Mouse (Mus musculus) small intestine, adult 2 months (tissue): Measurements from ENCODE around the gene Tmcc2. TPM values are rescaled to one million over a fixed set of nuclear protein-coding genes. Genes with fewer than 3 reads are reported as not detected.

ENCODE experiments used
- H3K27ac ChIP-seq: fragments of 200-500 bp; 2 replicates; pipeline ENCODE4 v1.5.1; 2012; ENCODE audit warnings: low read depth, low read length, control low read depth, inconsistent platforms; ENCODE audit not compliant: insufficient read depth
- H3K27me3 ChIP-seq: fragments of 200-500 bp; 2 replicates; pipeline ENCODE4 v1.6.1; 2012; ENCODE audit warnings: mild to moderate bottlenecking, moderate library complexity, low read length, inconsistent platforms; ENCODE audit not compliant: control insufficient read depth, insufficient read depth
- H3K36me3 ChIP-seq: fragments of 200-500 bp; 2 replicates; pipeline ENCODE4 v1.6.1; 2012; ENCODE audit warnings: mild to moderate bottlenecking, low read length, control low read depth, inconsistent platforms; ENCODE audit not compliant: control insufficient read depth, insufficient read depth
- H3K4me1 ChIP-seq: fragments of 200-500 bp; 2 replicates; pipeline ENCODE4 v1.6.1; 2012; ENCODE audit warnings: low read length, inconsistent platforms, mixed read lengths; ENCODE audit not compliant: control insufficient read depth, insufficient read depth, insufficient read length
- H3K4me3 ChIP-seq: fragments of 200-500 bp; 2 replicates; pipeline ENCODE4 v1.5.1; 2012; ENCODE audit warnings: low read depth, mild to moderate bottlenecking, control low read depth, inconsistent platforms, low read length, moderate library complexity
- CTCF ChIP-seq: fragments of 200-500 bp; IDR thresholded peaks from 2 replicates; pipeline ENCODE4 v1.5.1; 2012; ENCODE audit warnings: low read depth, mild to moderate bottlenecking, control low read depth, inconsistent platforms, low read length, moderate library complexity, mixed read lengths; ENCODE audit not compliant: insufficient replicate concordance, insufficient read length; ENCODE audit errors: extremely low read depth
- POLR2A ChIP-seq: fragments of 200-500 bp; IDR thresholded peaks from 2 replicates; pipeline ENCODE4 v1.6.1; 2012; ENCODE audit warnings: low read depth, mild to moderate bottlenecking, control low read depth, inconsistent platforms, low read length, moderate library complexity
- WGBS: fragments of 180-500 bp; shearing (Covaris S2); methylation state at CpG from one replicate; pipeline ENCODE4 v1.1.7; 2018; 5-methylcytosine and 5-hydroxymethylcytosine counted together
- polyA plus RNA-seq: library from polyadenylated mRNA; depleted of rRNA; stranded (reverse); fragments of >200 nt; gene quantifications from 2 replicates; pipeline ENCODE4 v1.2.3, GENCODE M21; 2012

The Tmcc2 gene
- polyA plus RNA-seq, 1 experiment = 3.8 TPM

DNA sequence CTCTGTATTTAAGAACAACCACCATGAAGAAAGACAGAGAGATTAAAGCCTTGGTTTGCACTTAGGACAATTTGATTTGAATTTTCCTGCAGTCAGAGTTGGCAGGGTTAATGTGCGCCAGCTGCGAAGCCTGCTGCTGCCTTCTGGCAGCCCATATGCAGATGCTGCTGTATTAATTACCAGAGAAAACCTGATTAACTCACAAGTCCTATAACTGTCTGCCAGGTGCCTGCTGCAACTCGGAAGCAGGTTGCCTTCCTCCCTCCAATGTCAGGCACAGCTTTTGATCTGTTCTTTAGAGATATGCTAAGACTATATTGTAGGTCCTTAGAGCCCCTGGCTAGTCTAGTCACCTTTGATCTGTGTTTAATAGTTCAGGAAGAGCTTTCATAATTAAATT is 39.7 kb upstream of the Tmcc2 start:
- H3K4me1 ChIP-seq = peaks cover 3% of the 10 kb centered on the region; the same call in 1 of the 2 replicates
- peaks cover 6% of the 10 kb centered on the region for H3K36me3 ChIP-seq
- no peak overlapping the region for H3K27ac ChIP-seq
- 33% methylated on average over 3 of the region's 3 CpGs for WGBS
- no peak overlapping the region for H3K4me3 ChIP-seq
- TF ChIP-seq CTCF = no peak
- TF ChIP-seq POLR2A = no peak
- no peaks in the 10 kb centered on the region for H3K27me3 ChIP-seq

DNA sequence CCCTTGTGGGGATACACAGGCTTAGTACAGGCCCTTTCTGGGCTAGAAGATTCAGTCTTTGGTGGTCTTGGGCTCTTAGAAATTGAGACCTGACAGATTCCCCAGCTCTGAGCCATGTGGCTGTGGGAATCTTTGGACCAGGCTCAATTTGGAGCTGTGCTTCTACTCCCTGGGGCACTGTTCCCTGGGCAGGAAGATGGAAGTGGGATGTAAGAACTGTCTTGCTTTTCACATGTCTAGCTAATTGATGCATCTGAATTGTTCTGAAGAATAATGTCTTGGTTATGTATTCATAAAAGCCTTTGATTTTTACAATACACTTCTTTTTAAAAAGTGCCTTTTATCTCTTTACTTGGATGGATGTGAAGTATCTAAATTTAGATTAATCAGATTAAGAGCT is 34.5 kb upstream of the Tmcc2 start:
- TF ChIP-seq POLR2A (no peak), CTCF (no peak)

DNA sequence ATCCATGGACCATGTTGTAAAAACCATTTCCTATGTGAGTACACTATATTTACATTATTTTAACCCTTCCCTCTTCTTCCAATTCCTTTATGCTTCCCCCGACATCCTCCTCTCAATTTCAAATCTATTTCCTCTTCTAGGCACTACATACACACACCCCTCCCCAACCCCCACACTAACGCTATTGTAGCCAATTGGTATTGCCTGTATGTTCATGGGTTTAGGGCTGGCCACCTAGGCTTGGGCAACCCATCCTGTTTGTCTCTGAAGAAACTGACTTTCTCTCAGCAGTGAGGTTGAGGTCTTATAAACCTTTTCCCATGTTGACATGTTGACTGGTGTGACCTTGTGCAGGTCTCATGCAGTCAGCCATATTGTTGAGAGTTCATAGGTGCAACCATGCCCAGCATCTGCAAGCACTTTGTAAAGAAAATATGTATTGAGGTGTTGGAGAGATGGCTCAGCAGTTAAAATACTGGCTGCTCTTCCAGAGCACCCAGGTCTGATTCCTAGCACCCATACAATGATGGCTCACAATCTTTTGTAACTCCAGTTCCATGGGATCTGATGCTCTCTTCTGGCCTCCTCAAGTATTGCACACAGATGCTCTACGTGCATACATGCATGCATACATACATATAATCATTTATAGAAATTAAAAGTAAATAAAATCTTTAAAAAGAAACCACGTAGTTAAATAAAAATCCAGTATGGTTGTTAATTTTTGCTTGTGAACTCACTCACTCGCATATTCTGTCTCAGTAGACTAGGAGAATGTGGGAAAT is 32.0 kb upstream of the Tmcc2 start:
- H3K4me1 ChIP-seq = peaks cover 2% of the 10 kb centered on the region; the same call in 1 of the 2 replicates
- H3K36me3 ChIP-seq = no peaks in the 10 kb centered on the region
- no peak overlapping the region for H3K27ac ChIP-seq
- no peaks in the 10 kb centered on the region for H3K27me3 ChIP-seq
- no peak overlapping the region for H3K4me3 ChIP-seq
- TF ChIP-seq CTCF (no peak), POLR2A (no peak)
- 95% methylated on average over 5 of the region's 5 CpGs for WGBS

More for the DNA sequence above, 34.5 kb upstream of the Tmcc2 start:
- H3K4me3 ChIP-seq = no peak overlapping the region
- H3K27me3 ChIP-seq = no peaks in the 10 kb centered on the region
- no peaks in the 10 kb centered on the region for H3K36me3 ChIP-seq
- no peak overlapping the region for H3K27ac ChIP-seq
- no peaks in the 10 kb centered on the region for H3K4me1 ChIP-seq

DNA sequence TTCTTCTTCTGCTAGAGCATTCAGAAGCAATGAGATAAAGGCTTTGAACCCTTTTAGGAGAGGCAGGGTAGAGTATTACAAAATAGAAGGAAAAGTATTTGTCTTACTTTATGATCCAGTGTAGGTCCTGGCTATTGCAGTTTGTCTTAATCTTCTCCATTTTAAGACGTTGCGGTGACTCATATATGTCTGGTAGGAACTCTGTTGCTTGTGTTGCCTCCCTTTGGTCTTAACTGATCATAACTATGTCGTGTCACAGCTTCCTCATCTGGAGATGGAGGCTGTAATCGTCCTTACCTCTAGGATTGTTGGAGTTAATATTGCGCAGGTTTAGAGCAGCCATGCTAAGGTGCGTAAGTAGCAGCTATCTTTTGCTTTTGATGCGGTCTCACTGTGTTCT is 29.6 kb upstream of the Tmcc2 start:
- Histone ChIP-seq H3K4me1 (peaks cover 6% of the 10 kb centered on the region; the same call in 1 of the 2 replicates), H3K27ac (no peak overlapping the region), H3K4me3 (no peak overlapping the region), H3K27me3 (no peaks in the 10 kb centered on the region), H3K36me3 (no peaks in the 10 kb centered on the region)
- TF ChIP-seq CTCF = no peak
- no peak for TF ChIP-seq POLR2A
- 82% methylated on average over 7 of the region's 7 CpGs for WGBS

DNA sequence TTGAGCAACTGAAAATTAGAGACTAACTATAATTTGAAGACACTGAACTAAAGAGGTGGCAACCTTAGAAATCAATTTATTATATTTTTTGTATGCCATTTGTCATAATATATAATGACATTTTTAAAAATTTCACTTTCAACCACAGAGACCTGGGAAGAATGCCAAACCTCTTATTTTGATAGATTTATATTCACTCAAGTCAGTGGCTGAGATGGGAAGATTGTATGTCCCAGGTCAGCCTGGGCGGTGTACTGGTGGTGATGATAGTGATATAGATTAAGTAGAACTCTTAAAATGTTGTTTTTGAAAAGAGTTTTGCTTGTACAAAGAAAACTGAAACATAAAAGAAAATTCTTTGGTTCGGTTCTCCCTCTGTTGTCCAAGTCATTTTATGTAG is 29.1 kb upstream of the Tmcc2 start:
- H3K4me1 ChIP-seq = peaks cover 6% of the 10 kb centered on the region; the same call in 1 of the 2 replicates
- no peaks in the 10 kb centered on the region for H3K36me3 ChIP-seq
- 79% methylated on average over 2 of the region's 2 CpGs for WGBS
- no peaks in the 10 kb centered on the region for H3K27me3 ChIP-seq
- H3K27ac ChIP-seq = no peak overlapping the region
- H3K4me3 ChIP-seq = no peak overlapping the region
- no peak for TF ChIP-seq POLR2A
- no peak for TF ChIP-seq CTCF

DNA sequence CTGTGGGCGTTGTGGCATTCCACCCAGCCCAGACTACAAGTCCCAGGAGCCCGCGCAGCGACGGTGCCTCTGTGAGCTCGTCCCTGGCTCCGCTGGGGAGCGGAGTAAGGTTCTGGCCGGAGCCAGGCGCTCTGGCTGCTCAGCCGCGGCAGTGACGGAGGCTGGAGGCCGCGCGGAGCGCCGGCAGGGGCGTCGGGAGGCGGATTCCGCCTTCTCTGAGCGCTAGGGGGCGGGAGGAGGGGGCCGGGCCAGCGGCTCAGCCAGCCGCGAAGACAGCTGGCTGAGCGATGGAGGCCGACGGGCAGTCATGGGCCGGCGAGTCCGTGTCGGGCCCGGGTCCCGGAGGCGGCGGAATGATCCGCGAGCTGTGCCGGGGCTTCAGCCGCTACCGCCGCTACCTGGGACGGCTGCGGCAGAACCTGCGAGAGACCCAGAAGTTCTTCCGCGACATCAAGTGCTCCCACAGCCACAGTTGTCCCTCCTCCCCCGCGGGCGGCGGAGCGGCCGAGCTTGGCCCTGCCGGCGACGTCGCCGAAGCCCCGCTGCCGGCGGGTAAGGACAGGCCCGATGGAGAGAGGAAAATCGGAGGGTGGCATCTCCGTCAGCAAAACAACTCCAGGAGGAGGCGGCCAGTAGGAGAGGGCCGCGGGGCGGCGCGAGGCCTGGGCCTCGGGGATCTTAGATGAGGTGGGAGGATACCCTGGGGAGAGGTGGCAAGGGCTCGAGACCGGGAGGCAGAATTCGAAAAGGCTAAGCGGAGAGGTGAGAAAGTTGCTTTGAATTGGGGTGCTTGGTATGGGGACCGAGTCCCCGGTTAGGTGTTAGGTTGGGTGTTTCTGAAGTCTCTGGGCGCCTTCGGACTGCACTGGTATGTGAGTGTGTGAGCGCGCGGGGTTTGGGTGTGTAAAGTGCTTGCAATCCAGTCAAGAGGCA is 26.5 kb upstream of the Tmcc2 start, which contains the start of gene Dstyk:
Gene Dstyk, plus strand, starts transcription at position 237 of the 933 bp plus-strand sequence.
- no peaks in the 10 kb centered on the region for H3K27me3 ChIP-seq
- no peaks in the 10 kb centered on the region for H3K36me3 ChIP-seq
- peak; percentile 47; the same call in 1 of the 2 replicates for TF ChIP-seq CTCF
- peak; percentile 15; the same call in 1 of the 2 replicates for TF ChIP-seq POLR2A
- H3K4me3 ChIP-seq = peak within 1 kb of the TSS; percentile 89
- H3K4me1 ChIP-seq = peaks cover 6% of the 10 kb centered on the region; the same call in 1 of the 2 replicates
- peak within 1 kb of the TSS; percentile 39 for H3K27ac ChIP-seq
- 2% methylated on average over 85 of the region's 85 CpGs for WGBS

DNA sequence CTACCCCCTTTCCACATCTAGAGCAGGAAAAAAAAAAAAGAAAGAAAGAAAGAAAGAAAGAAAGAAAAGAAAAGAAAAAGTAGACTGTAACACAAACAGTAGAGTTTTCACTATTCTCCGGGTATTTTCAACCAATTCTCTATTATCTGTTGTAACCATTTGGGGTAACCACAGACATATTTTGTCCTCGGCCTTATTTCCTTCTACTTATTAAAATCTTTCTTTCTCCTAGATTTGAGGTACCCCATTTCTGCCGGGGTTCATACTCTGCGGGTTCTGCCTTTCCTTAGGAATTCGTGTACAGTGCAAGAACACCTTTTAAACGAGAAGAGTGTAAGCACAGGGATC is 25.8 kb upstream of the Tmcc2 start:
- peak overlapping the region; percentile 22; the same call in 1 of the 2 replicates for H3K27ac ChIP-seq
- H3K36me3 ChIP-seq = no peaks in the 10 kb centered on the region
- no peak for TF ChIP-seq POLR2A
- no peak for TF ChIP-seq CTCF
- peaks cover 6% of the 10 kb centered on the region; the same call in 1 of the 2 replicates for H3K4me1 ChIP-seq
- 6% methylated on average over 6 of the region's 6 CpGs for WGBS
- no peaks in the 10 kb centered on the region for H3K27me3 ChIP-seq
- peak overlapping the region; percentile 89 for H3K4me3 ChIP-seq
